Mouse (Mus musculus): Measurements from ENCODE around the gene Fgfr4.

GRCm38 (mm10) chr13:55211221-55212010 is 59.0 kb downstream of the Fgfr4 start:
- no peak for TF ChIP-seq CTCF (IDR thresholded peaks at IDR 0.05; ENCODE audit: low read depth)
- TF ChIP-seq EP300 (IDR thresholded peaks at IDR 0.05; ENCODE audit: low read depth): 0 out of 2 replicates have a peak, but pooled peaks have one; percentile 17

All from heart, postnatal 0 days (tissue).